Mouse (Mus musculus): ENCODE results near the gene Vps13d. TPM values are rescaled to one million over a fixed set of nuclear protein-coding genes. Genes with fewer than 3 reads are reported as not detected.
A peak's percentile ranks its signal among the peaks of the same experiment; 100 is the strongest.

Gene Vps13d
- polyA plus RNA-seq, 1 experiment from 2014 or later: 11.6 TPM

GRCm38 (mm10) chr4:145017745-145018144 is 177.1 kb downstream of the Vps13d start:
- ATAC-seq (ENCODE audit: insufficient number of reproducible peaks, insufficient read depth, low FRiP score, low TSS enrichment, low read depth): no peak
- peaks cover 47% of the 10 kb centered on the region for H3K36me3 ChIP-seq
- no peaks in the 10 kb centered on the region for H3K27me3 ChIP-seq
- H3K9ac ChIP-seq (replicated peaks): no peak overlapping the region
- H3K4me2 ChIP-seq: no peak overlapping the region
- H3K9me3 ChIP-seq: no peaks in the 10 kb centered on the region
- H3K4me1 ChIP-seq (replicated peaks): peaks cover 8% of the 10 kb centered on the region
- no peak overlapping the region for H3K27ac ChIP-seq
- H3K4me3 ChIP-seq (replicated peaks): no peak overlapping the region
- WGBS: 83% methylated on average over 2 of the region's 2 CpGs

GRCm38 (mm10) chr4:145016669-145017068 is 178.1 kb downstream of the Vps13d start:
- no peak for ATAC-seq (ENCODE audit: insufficient number of reproducible peaks, insufficient read depth, low FRiP score, low TSS enrichment, low read depth)
- Histone ChIP-seq H3K4me1 (replicated peaks) (peaks cover 13% of the 10 kb centered on the region), H3K27ac (no peak overlapping the region), H3K9me3 (no peaks in the 10 kb centered on the region), H3K9ac (replicated peaks) (no peak overlapping the region), H3K4me3 (replicated peaks) (no peak overlapping the region), H3K36me3 (peaks cover 50% of the 10 kb centered on the region), H3K4me2 (no peak overlapping the region), H3K27me3 (no peaks in the 10 kb centered on the region)
- 96% methylated on average over 1 of the region's 1 CpGs for WGBS

- H3K9ac ChIP-seq (replicated peaks): no peak overlapping the region
- ATAC-seq (ENCODE audit: insufficient number of reproducible peaks, insufficient read depth, low FRiP score, low TSS enrichment, low read depth): no peak
- no peak overlapping the region for H3K27ac ChIP-seq
- no peaks in the 10 kb centered on the region for H3K9me3 ChIP-seq
- peaks cover 29% of the 10 kb centered on the region for H3K4me1 ChIP-seq (replicated peaks)
- no peak overlapping the region for H3K4me3 ChIP-seq (replicated peaks)
- WGBS: 89% methylated on average over 4 of the region's 4 CpGs
- peaks cover 51% of the 10 kb centered on the region for H3K36me3 ChIP-seq
- H3K27me3 ChIP-seq: no peaks in the 10 kb centered on the region
- no peak overlapping the region for H3K4me2 ChIP-seq
Measured at GRCm38 (mm10) chr4:145014632-145014960, 180.2 kb downstream of the Vps13d start.

- Histone ChIP-seq H3K4me1 (replicated peaks) (peaks cover 35% of the 10 kb centered on the region), H3K27ac (no peak overlapping the region), H3K4me3 (replicated peaks) (no peak overlapping the region), H3K9me3 (no peaks in the 10 kb centered on the region), H3K27me3 (no peaks in the 10 kb centered on the region), H3K9ac (replicated peaks) (no peak overlapping the region), H3K36me3 (peaks cover 45% of the 10 kb centered on the region), H3K4me2 (no peak overlapping the region)
- WGBS: 80% methylated on average over 7 of the region's 7 CpGs
- no peak for ATAC-seq (ENCODE audit: insufficient number of reproducible peaks, insufficient read depth, low FRiP score, low TSS enrichment, low read depth)
Measured at GRCm38 (mm10) chr4:145013760-145014631, 180.8 kb downstream of the Vps13d start.

GRCm38 (mm10) chr4:145013187-145013586 is 181.6 kb downstream of the Vps13d start:
- Histone ChIP-seq H3K4me2 (no peak overlapping the region), H3K27ac (no peak overlapping the region), H3K9me3 (no peaks in the 10 kb centered on the region), H3K36me3 (peaks cover 40% of the 10 kb centered on the region), H3K27me3 (no peaks in the 10 kb centered on the region), H3K4me3 (replicated peaks) (no peak overlapping the region), H3K9ac (replicated peaks) (no peak overlapping the region), H3K4me1 (replicated peaks) (peaks cover 36% of the 10 kb centered on the region)
- 85% methylated on average over 4 of the region's 4 CpGs for WGBS
- no peak for ATAC-seq (ENCODE audit: insufficient number of reproducible peaks, insufficient read depth, low FRiP score, low TSS enrichment, low read depth)

GRCm38 (mm10) chr4:145011156-145011555 is 183.6 kb downstream of the Vps13d start:
- H3K4me1 ChIP-seq (replicated peaks): peaks cover 36% of the 10 kb centered on the region
- H3K9me3 ChIP-seq: no peaks in the 10 kb centered on the region
- H3K27ac ChIP-seq: 0 out of 2 replicates have a peak overlapping the region, but pooled peaks have one; percentile 23
- no peak for ATAC-seq (ENCODE audit: insufficient number of reproducible peaks, insufficient read depth, low FRiP score, low TSS enrichment, low read depth)
- peaks cover 31% of the 10 kb centered on the region for H3K36me3 ChIP-seq
- no peak overlapping the region for H3K9ac ChIP-seq (replicated peaks)
- H3K4me2 ChIP-seq: no peak overlapping the region
- H3K4me3 ChIP-seq (replicated peaks): no peak overlapping the region
- WGBS: 76% methylated on average over 3 of the region's 3 CpGs
- no peaks in the 10 kb centered on the region for H3K27me3 ChIP-seq

- WGBS: 71% methylated on average over 7 of the region's 7 CpGs
- ATAC-seq (ENCODE audit: insufficient number of reproducible peaks, insufficient read depth, low FRiP score, low TSS enrichment, low read depth): no peak
- H3K36me3 ChIP-seq: peaks cover 20% of the 10 kb centered on the region
- peak overlapping the region; percentile 64; the same call in 1 of the 2 replicates for H3K27ac ChIP-seq
- H3K4me1 ChIP-seq (replicated peaks): peaks cover 36% of the 10 kb centered on the region
- H3K27me3 ChIP-seq: no peaks in the 10 kb centered on the region
- no peak overlapping the region for H3K4me2 ChIP-seq
- no peaks in the 10 kb centered on the region for H3K9me3 ChIP-seq
- H3K9ac ChIP-seq (replicated peaks): no peak overlapping the region
- H3K4me3 ChIP-seq (replicated peaks): no peak overlapping the region
Measured at GRCm38 (mm10) chr4:145009934-145010333, 184.9 kb downstream of the Vps13d start.

GRCm38 (mm10) chr4:145009437-145009836 is 185.4 kb downstream of the Vps13d start:
- Histone ChIP-seq H3K4me2 (no peak overlapping the region), H3K27me3 (no peaks in the 10 kb centered on the region), H3K4me3 (replicated peaks) (no peak overlapping the region), H3K27ac (peak overlapping the region; percentile 64), H3K36me3 (peaks cover 15% of the 10 kb centered on the region), H3K9ac (replicated peaks) (no peak overlapping the region), H3K4me1 (replicated peaks) (peaks cover 36% of the 10 kb centered on the region), H3K9me3 (no peaks in the 10 kb centered on the region)
- ATAC-seq (ENCODE audit: insufficient number of reproducible peaks, insufficient read depth, low FRiP score, low TSS enrichment, low read depth): peak; percentile 78; the same call in 1 of the 2 replicates
- WGBS: 3% methylated on average over 3 of the region's 3 CpGs

- ATAC-seq (ENCODE audit: insufficient number of reproducible peaks, insufficient read depth, low FRiP score, low TSS enrichment, low read depth): no peak
Measured at GRCm38 (mm10) chr4:145005943-145006545, 188.8 kb downstream of the Vps13d start.

GRCm38 (mm10) chr4:145004176-145004575 is 190.6 kb downstream of the Vps13d start:
- no peak overlapping the region for H3K9ac ChIP-seq (replicated peaks)
- H3K27ac ChIP-seq: no peak overlapping the region
- WGBS: 77% methylated on average over 6 of the region's 6 CpGs
- no peak for ATAC-seq (ENCODE audit: insufficient number of reproducible peaks, insufficient read depth, low FRiP score, low TSS enrichment, low read depth)
- H3K36me3 ChIP-seq: peaks cover 2% of the 10 kb centered on the region; the same call in 1 of the 2 replicates
- H3K4me1 ChIP-seq (replicated peaks): peaks cover 19% of the 10 kb centered on the region
- no peak overlapping the region for H3K4me3 ChIP-seq (replicated peaks)
- no peaks in the 10 kb centered on the region for H3K27me3 ChIP-seq
- no peaks in the 10 kb centered on the region for H3K9me3 ChIP-seq
- H3K4me2 ChIP-seq: no peak overlapping the region

More at GRCm38 (mm10) chr4:145005943-145006545, 188.8 kb downstream of the Vps13d start:
- Histone ChIP-seq H3K9me3 (no peaks in the 10 kb centered on the region), H3K9ac (replicated peaks) (no peak overlapping the region), H3K27me3 (no peaks in the 10 kb centered on the region), H3K36me3 (peaks cover 7% of the 10 kb centered on the region; the same call in 1 of the 2 replicates), H3K27ac (no peak overlapping the region), H3K4me1 (replicated peaks) (peaks cover 21% of the 10 kb centered on the region), H3K4me3 (replicated peaks) (no peak overlapping the region), H3K4me2 (no peak overlapping the region)
- WGBS: 91% methylated on average over 4 of the region's 4 CpGs

- 81% methylated on average over 1 of the region's 1 CpGs for WGBS
- H3K4me2 ChIP-seq: no peak overlapping the region
- H3K4me1 ChIP-seq (replicated peaks): peaks cover 31% of the 10 kb centered on the region
- H3K27me3 ChIP-seq: no peaks in the 10 kb centered on the region
- H3K9me3 ChIP-seq: no peaks in the 10 kb centered on the region
- no peak overlapping the region for H3K4me3 ChIP-seq (replicated peaks)
- peaks cover 2% of the 10 kb centered on the region; the same call in 1 of the 2 replicates for H3K36me3 ChIP-seq
- H3K9ac ChIP-seq (replicated peaks): no peak overlapping the region
- ATAC-seq (ENCODE audit: insufficient number of reproducible peaks, insufficient read depth, low FRiP score, low TSS enrichment, low read depth): no peak
- no peak overlapping the region for H3K27ac ChIP-seq
Measured at GRCm38 (mm10) chr4:145002733-145003132, 192.1 kb downstream of the Vps13d start.
